Mouse (Mus musculus): ENCODE data around the gene Myf6. TPM values are rescaled to one million over a fixed set of nuclear protein-coding genes. Genes with fewer than 3 reads are reported as not detected.

Myf6 gene
- not detected for polyA plus RNA-seq (2015; fragmentation: Illumina TruSeq; extraction: RNeasy Lipid Tissue Mini Kit (QIAGEN cat#74804); ENCODE audit: low read depth, low replicate concordance)

DNA sequence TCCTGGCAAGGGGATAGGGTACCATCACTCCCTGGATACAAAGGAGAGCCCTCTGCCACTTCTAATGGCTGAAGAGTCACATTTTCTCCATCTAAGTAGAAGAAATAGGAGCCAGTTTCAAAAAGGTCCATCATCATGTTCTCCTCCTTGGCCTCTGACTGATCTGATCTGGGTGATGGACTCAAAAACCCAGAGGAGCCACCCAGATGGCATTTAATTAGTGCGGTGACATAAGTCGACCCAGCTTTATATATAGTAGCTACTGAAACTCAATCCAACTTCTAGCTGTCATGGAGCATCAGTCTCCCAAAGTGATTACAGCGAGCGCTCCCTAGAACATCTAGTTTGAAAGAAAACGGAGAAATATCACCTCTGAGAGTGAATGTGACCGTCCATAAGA, at the start of gene Myf6:
Gene Myf6 (minus strand): TSS at position 170 of the 400 bp plus-strand sequence.

DNA sequence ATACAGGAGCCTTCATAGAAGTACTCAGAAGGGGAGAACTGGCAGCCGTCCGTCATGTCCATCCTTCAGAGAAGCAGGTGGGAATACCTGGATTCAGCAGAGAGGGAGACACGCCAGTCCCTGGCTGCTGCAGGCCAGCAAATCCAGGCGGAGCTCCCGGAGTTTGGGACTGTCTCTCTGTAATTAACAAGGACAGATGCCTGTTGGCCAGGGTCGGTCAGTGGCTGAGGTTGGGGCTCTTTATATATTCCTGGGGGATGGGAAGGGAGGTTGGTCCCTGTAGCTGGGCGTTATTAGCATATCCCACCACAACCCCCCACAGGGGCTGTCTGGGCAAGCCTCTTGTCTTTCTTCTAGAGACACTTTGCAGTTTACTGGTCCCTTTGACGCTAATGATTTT, 8.7 kb downstream of the Myf6 start, which contains the start of gene Myf5:
Gene Myf5 (minus strand): TSS at position 265 of the 400 bp plus-strand sequence.

Other genes starting within 250 kb of the Myf6 start
- gene Lin7a, start 223.1 kb downstream of the Myf6 start, polyA plus RNA-seq (2015; fragmentation: Illumina TruSeq; extraction: RNeasy Lipid Tissue Mini Kit (QIAGEN cat#74804); ENCODE audit: low read depth, low replicate concordance): 29.1 TPM
- not detected for gene Myf5, start 8.6 kb downstream of the Myf6 start, polyA plus RNA-seq (2015; fragmentation: Illumina TruSeq; extraction: RNeasy Lipid Tissue Mini Kit (QIAGEN cat#74804); ENCODE audit: low read depth, low replicate concordance)
- gene Ptprq, start 225.3 kb upstream of the Myf6 start, polyA plus RNA-seq (2015; fragmentation: Illumina TruSeq; extraction: RNeasy Lipid Tissue Mini Kit (QIAGEN cat#74804); ENCODE audit: low read depth, low replicate concordance): 0.06 TPM